9 mouse cellular contexts compared by ENCODE assay signal in genomic region chr4:57202660-57203361, GRCm38 (mm10). TPM values are rescaled to one million over a fixed set of nuclear protein-coding genes. Genes with fewer than 3 reads are reported as not detected.
DNase-seq lines count a peak whose midpoint lies in the region; ATAC-seq and TF ChIP-seq lines count a peak whose summit lies in the region.
"Had no signal": no experiment of that assay in that cellular context is flagged by ENCODE, and none has a peak within 500 bp of the region (broad histone marks: within the 10 kb centered on the region; RNA-seq: fewer than 3 reads in every experiment).

No protein-coding gene starts in this region.

- H3K79me2 ChIP-seq in MEL (ENCODE audit: control insufficient read depth, insufficient read depth, low read length, poor library complexity), result no peaks in the 10 kb centered on the region

- DNase-seq in 3T3-L1 (ENCODE audit: low read depth, low spot score) (peak; percentile 81), MEL (ENCODE audit: low read depth, low spot score) (peak; percentile 19)
- peak; percentile 41 for DNase-seq in limb, embryonic 10.5 days (ENCODE audit: low spot score)
- no peak for DNase-seq in layer of hippocampus, postnatal 14 days (ENCODE audit: low spot score in 2 of 2)
- DNase-seq in forebrain, embryonic 14.5 days (ENCODE audit: low spot score), result no peak
- DNase-seq in kidney, adult 9 months, result no peak
- DNase-seq in layer of hippocampus, postnatal 10 days (ENCODE audit: low spot score in 2 of 2), result no peak

- H3K27ac ChIP-seq in MEL (ENCODE audit: control insufficient read depth, low read depth, low read length), result no peak overlapping the region
- H3K27ac ChIP-seq in embryonic facial prominence, embryonic 15.5 days (replicated peaks), result 0 out of 2 replicates have a peak overlapping the region, but pooled peaks have one; percentile 18
- no peak overlapping the region for H3K27ac ChIP-seq in limb, embryonic 10.5 days
- H3K27ac ChIP-seq in forebrain, embryonic 14.5 days (ENCODE audit: low read depth, low read length), result no peak overlapping the region

- no peak for TF ChIP-seq CTCF in MEL (IDR thresholded peaks at IDR 0.05 in 2 of 3, conservative IDR thresholded peaks at IDR 0.05 in 1 of 3; ENCODE audit: control insufficient read depth in 1 of 3, insufficient read depth in 1 of 3, low read depth in 2 of 3, low read length in 3 of 3, poor library complexity in 1 of 3, severe bottlenecking in 1 of 3)

- no peaks in the 10 kb centered on the region for H3K36me3 ChIP-seq in MEL (ENCODE audit: control insufficient read depth in 1 of 2, insufficient read depth in 2 of 2, low read length in 2 of 2)
- H3K36me3 ChIP-seq in embryonic facial prominence, embryonic 15.5 days, result peaks cover 18% of the 10 kb centered on the region
- H3K36me3 ChIP-seq in limb, embryonic 10.5 days, result no peaks in the 10 kb centered on the region
- H3K36me3 ChIP-seq in forebrain, embryonic 14.5 days (ENCODE audit: control insufficient read depth, insufficient read depth, low read length), result no peaks in the 10 kb centered on the region

- H3K4me3 ChIP-seq in MEL (ENCODE audit: control insufficient read depth in 1 of 2, insufficient read depth in 1 of 2, low read depth in 2 of 2, low read length in 2 of 2), result no peak overlapping the region
- no peak overlapping the region for H3K4me3 ChIP-seq in embryonic facial prominence, embryonic 15.5 days (replicated peaks)
- H3K4me3 ChIP-seq in limb, embryonic 10.5 days, result no peak overlapping the region
- no peak overlapping the region for H3K4me3 ChIP-seq in forebrain, embryonic 14.5 days (ENCODE audit: low read depth, low read length)
- H3K4me3 ChIP-seq: megakaryocyte, embryonic 14.5 days had no signal

- H3K4me1 ChIP-seq in MEL (ENCODE audit: control insufficient read depth in 1 of 2, insufficient read depth in 2 of 2, low read length in 2 of 2), result no peaks in the 10 kb centered on the region
- H3K4me1 ChIP-seq in embryonic facial prominence, embryonic 15.5 days, result peaks cover 10% of the 10 kb centered on the region
- peaks cover 16% of the 10 kb centered on the region for H3K4me1 ChIP-seq in limb, embryonic 10.5 days
- no peaks in the 10 kb centered on the region for H3K4me1 ChIP-seq in forebrain, embryonic 14.5 days (ENCODE audit: control insufficient read depth, insufficient read depth, low read length)

- no peak overlapping the region for H3K9ac ChIP-seq in MEL (ENCODE audit: control insufficient read depth, low read depth, low read length, poor library complexity, severe bottlenecking)
- H3K9ac ChIP-seq in embryonic facial prominence, embryonic 15.5 days, result no peak overlapping the region
- H3K9ac ChIP-seq in forebrain, embryonic 14.5 days (ENCODE audit: low read length), result no peak overlapping the region

- peak; percentile 70; the same call in 1 of the 2 replicates for ATAC-seq in embryonic facial prominence, embryonic 15.5 days (ENCODE audit: insufficient number of reproducible peaks, low FRiP score, low TSS enrichment, low read depth)
- ATAC-seq in forebrain, embryonic 14.5 days, result no peak

- TF ChIP-seq EP300 in MEL (IDR thresholded peaks at IDR 0.05; ENCODE audit: low read depth in 1 of 2, low read length in 2 of 2), result no peak

- H3K9me3 ChIP-seq in MEL (replicated peaks; ENCODE audit: insufficient read depth, low read length), result no peaks in the 10 kb centered on the region
- no peaks in the 10 kb centered on the region for H3K9me3 ChIP-seq in embryonic facial prominence, embryonic 15.5 days (replicated peaks)
- no peaks in the 10 kb centered on the region for H3K9me3 ChIP-seq in limb, embryonic 10.5 days (replicated peaks)
- H3K9me3 ChIP-seq in forebrain, embryonic 14.5 days (replicated peaks; ENCODE audit: control insufficient read depth, low read length), result no peaks in the 10 kb centered on the region

- 43% methylated on average over 10 of the region's 10 CpGs for WGBS in embryonic facial prominence, embryonic 15.5 days
- WGBS in limb, embryonic 10.5 days, result 59% methylated on average over 10 of the region's 10 CpGs
- WGBS in forebrain, embryonic 14.5 days, result 72% methylated on average over 10 of the region's 10 CpGs

- no peak for TF ChIP-seq RAD21 in MEL (IDR thresholded peaks at IDR 0.05; ENCODE audit: low read depth, low read length)

- no peak for TF ChIP-seq POLR2A in MEL (IDR thresholded peaks at IDR 0.05; ENCODE audit: control insufficient read depth in 1 of 2, insufficient read depth in 1 of 2, low read depth in 1 of 2, low read length in 2 of 2, poor library complexity in 1 of 2)

- no peaks in the 10 kb centered on the region for H3K27me3 ChIP-seq in MEL (ENCODE audit: control insufficient read depth in 1 of 2, insufficient read depth in 2 of 2, low read length in 2 of 2)
- no peaks in the 10 kb centered on the region for H3K27me3 ChIP-seq in embryonic facial prominence, embryonic 15.5 days
- no peaks in the 10 kb centered on the region for H3K27me3 ChIP-seq in limb, embryonic 10.5 days (ENCODE audit: low read depth, poor library complexity, severe bottlenecking)
- H3K27me3 ChIP-seq in forebrain, embryonic 14.5 days (replicated peaks; ENCODE audit: control insufficient read depth, insufficient read depth, low read length), result no peaks in the 10 kb centered on the region

- no peak overlapping the region for H3K4me2 ChIP-seq in embryonic facial prominence, embryonic 15.5 days (replicated peaks)
- no peak overlapping the region for H3K4me2 ChIP-seq in forebrain, embryonic 14.5 days (ENCODE audit: low read length)

TF ChIP-seq in MEL, 35 proteins besides CTCF, POLR2A, EP300 and RAD21:
- TF ChIP-seq MYB (IDR thresholded peaks at IDR 0.05; ENCODE audit: low read depth, low read length) (no peak), CHD1 (IDR thresholded peaks at IDR 0.05; ENCODE audit: low read depth, low read length) (no peak), MAFK (IDR thresholded peaks at IDR 0.05; ENCODE audit: borderline replicate concordance, low read depth, low read length) (no peak), CHD2 (IDR thresholded peaks at IDR 0.05; ENCODE audit: low read length) (no peak), JUND (IDR thresholded peaks at IDR 0.05; ENCODE audit: low read depth, low read length) (no peak), MAZ (IDR thresholded peaks at IDR 0.05; ENCODE audit: low read depth, low read length) (no peak), UBTF (IDR thresholded peaks at IDR 0.05; ENCODE audit: borderline replicate concordance, insufficient read depth, low read depth, low read length) (no peak), BHLHE40 (IDR thresholded peaks at IDR 0.05; ENCODE audit: borderline replicate concordance, low read depth, low read length) (no peak), HCFC1 (IDR thresholded peaks at IDR 0.05; ENCODE audit: low read depth, low read length) (no peak), KAT2A (conservative IDR thresholded peaks at IDR 0.05; ENCODE audit: low read depth, low read length) (no peak)

RNA-seq across cellular contexts. Expression of gene Epb41l4b, which starts 59.6 kb away (rescaled TPM):
- not detected in 2 replicates for total RNA-seq in MEL (2012; rRNA removed)
- polyA plus RNA-seq in MEL (2012; ENCODE audit: insufficient read depth in 1 of 2, insufficient read length in 2 of 2, low read depth in 1 of 2, low replicate concordance in 2 of 2, missing spikeins in 1 of 2), result not detected
- polyA plus RNA-seq in embryonic facial prominence, embryonic 15.5 days (2015; fragmentation: Nextera tagmentation; extraction: Ambion mirVana), result 5.2 and 5.4 TPM in 2 replicates
- polyA plus RNA-seq in limb, embryonic 10.5 days (2016; fragmentation: Nextera tagmentation; extraction: Ambion mirVana), result 1.1 and 1.6 TPM in 2 replicates
- total RNA-seq in layer of hippocampus, postnatal 14 days (2021), result 10 to 100 TPM; 14.8 to 18.4 TPM
- polyA plus RNA-seq in forebrain, embryonic 14.5 days (2014; fragmentation: Nextera tagmentation; extraction: Ambion mirVana), result 0.74 and 0.88 TPM in 2 replicates
- 10 to 100 TPM in 1 of 2 experiments, 1 to 10 TPM in 1; 9.3 to 12.7 TPM for total RNA-seq in layer of hippocampus, postnatal 10 days (2021)

Comparison
In these comparisons a context has a peak if more than half of its experiments do, and no peak if none do; other contexts are left out.
1. DNase-seq: peak in 3T3-L1 (single experiment), MEL (single experiment) and limb, embryonic 10.5 days (single experiment); none in layer of hippocampus, postnatal 14 days (0 of 2), forebrain, embryonic 14.5 days (single experiment), kidney, adult 9 months (single experiment) and layer of hippocampus, postnatal 10 days (0 of 2).